Mouse (Mus musculus): ENCODE data around the gene Sec14l3.

DNA sequence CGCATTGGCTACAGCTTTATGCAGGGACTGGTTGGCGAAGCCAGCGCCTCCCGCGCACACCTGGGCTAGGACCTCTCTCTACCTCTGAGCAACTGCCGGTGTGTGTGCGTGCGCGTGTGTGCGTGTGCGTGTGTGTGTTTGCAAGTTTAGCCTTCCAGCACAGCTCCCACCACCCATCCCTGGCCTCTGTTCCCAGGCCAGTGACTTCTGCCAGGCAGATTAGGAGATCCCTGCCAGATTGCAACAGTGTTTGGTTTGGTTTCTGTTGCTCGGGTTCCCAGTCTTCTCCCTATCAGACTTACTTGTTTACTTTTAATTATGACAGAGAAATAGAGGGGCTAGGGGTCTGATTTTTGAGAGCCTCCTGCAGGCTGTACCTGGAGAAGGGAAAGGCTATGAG is 32.7 kb upstream of the Sec14l3 start:
- TF ChIP-seq CTCF (IDR thresholded peaks at IDR 0.05; ENCODE audit: control insufficient read depth, insufficient read depth, low read length), result no peak
- no peak for TF ChIP-seq POLR2A (IDR thresholded peaks at IDR 0.05; ENCODE audit: borderline replicate concordance, control insufficient read depth, low read depth, low read length)
